Mouse (Mus musculus) liver, embryonic 13.5 days (tissue): ENCODE measurements around the gene Slc35e1. TPM values are rescaled to one million over a fixed set of nuclear protein-coding genes. Genes with fewer than 3 reads are reported as not detected.
A peak's percentile ranks its signal among the peaks of the same experiment; 100 is the strongest.

Experiments used
- ATAC-seq: fragments of 200-750 bp; cut with Nextera tagmentation; 2 replicates; pipeline ENCODE4 v1.8.0; 2017; ENCODE audit warnings: low read depth, mild to moderate bottlenecking, moderate number of reproducible peaks, moderate library complexity
- DNase-seq: peaks from one replicate; pipeline ENCODE4 v3.0.0; 2022
- H3K27ac ChIP-seq: fragments of 300-500 bp; sonication (generic); 2 replicates; pipeline ENCODE4 v1.5.1; 2015; ENCODE audit warnings: moderate library complexity, mild to moderate bottlenecking, inconsistent platforms
- H3K27me3 ChIP-seq: fragments of 300-500 bp; sonication (generic); 2 replicates; pipeline ENCODE4 v1.6.1; 2015; ENCODE audit warnings: mild to moderate bottlenecking, inconsistent platforms
- H3K36me3 ChIP-seq: fragments of 300-500 bp; sonication (generic); 2 replicates; pipeline ENCODE4 v1.6.1; 2015; ENCODE audit warnings: mild to moderate bottlenecking, inconsistent platforms
- H3K4me1 ChIP-seq: fragments of 300-500 bp; sonication (generic); replicated peaks from 2 replicates; pipeline ENCODE4 v1.6.1; 2015; ENCODE audit warnings: inconsistent platforms
- H3K4me2 ChIP-seq: fragments of 300-500 bp; sonication (generic); 2 replicates; pipeline ENCODE4 v1.6.1; 2015; ENCODE audit warnings: inconsistent platforms, mild to moderate bottlenecking, moderate library complexity
- H3K4me3 ChIP-seq: fragments of 300-500 bp; sonication (generic); replicated peaks from 2 replicates; pipeline ENCODE4 v1.5.1; 2015; ENCODE audit warnings: mild to moderate bottlenecking, inconsistent platforms
- H3K9ac ChIP-seq: fragments of 300-500 bp; sonication (generic); 2 replicates; pipeline ENCODE4 v1.6.1; 2015; ENCODE audit warnings: mild to moderate bottlenecking, inconsistent platforms
- H3K9me3 ChIP-seq: fragments of 300-500 bp; sonication (generic); replicated peaks from 2 replicates; pipeline ENCODE4 v1.6.1; 2016; ENCODE audit warnings: inconsistent platforms
- whole genome bisulfite sequencing: fragments of 180-500 bp; shearing (Covaris S2); methylation state at CpG from one replicate; pipeline ENCODE4 v1.1.7; 2015; ENCODE audit not compliant: insufficient replicate concordance; 5-methylcytosine and 5-hydroxymethylcytosine counted together
- microRNA-seq: library from miRNA; unstranded; fragments of <30 nt; microRNA quantifications from one replicate; pipeline ENCODE4, GENCODE M21; 2016
- polyA plus RNA-seq: library from polyadenylated mRNA; unstranded; fragments of >200 nt; fragmentation: Nextera tagmentation; extraction: Ambion mirVana; gene quantifications from 2 replicates; pipeline ENCODE4 v1.2.1, GENCODE M21; 2015

Gene Slc35e1
- polyA plus RNA-seq, 1 experiment from 2014 or later, result 6.1 TPM

DNA sequence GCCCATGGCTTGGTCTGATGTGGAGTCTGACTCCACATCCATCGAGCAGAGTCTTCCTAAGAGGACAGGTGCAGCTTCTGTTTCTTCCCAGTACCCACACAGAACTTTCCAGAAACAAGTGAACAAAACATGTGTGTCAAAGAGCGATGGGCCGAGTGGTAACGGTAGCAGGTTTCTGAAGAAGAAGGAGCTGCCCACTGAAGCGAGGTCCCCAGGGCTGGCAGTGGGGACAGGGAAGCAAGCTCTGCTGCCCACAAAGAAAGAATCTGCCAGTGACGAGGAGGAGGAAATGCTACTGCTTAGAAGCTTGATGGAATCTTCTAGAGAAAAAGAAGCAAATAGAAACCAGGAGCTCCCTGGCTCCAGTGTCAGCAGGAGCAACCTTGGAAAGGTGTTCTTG, 47.3 kb downstream of the Slc35e1 start:
- H3K36me3 ChIP-seq, result peaks cover 23% of the 10 kb centered on the region
- DNase-seq, result no peak
- no peak overlapping the region for H3K27ac ChIP-seq
- H3K9ac ChIP-seq, result no peak overlapping the region
- WGBS, result 83% methylated on average over 6 of the region's 6 CpGs
- H3K4me2 ChIP-seq, result no peak overlapping the region
- H3K4me3 ChIP-seq, result no peak overlapping the region
- ATAC-seq, result no peak
- no peaks in the 10 kb centered on the region for H3K9me3 ChIP-seq
- H3K4me1 ChIP-seq, result peaks cover 29% of the 10 kb centered on the region
- no peaks in the 10 kb centered on the region for H3K27me3 ChIP-seq

DNA sequence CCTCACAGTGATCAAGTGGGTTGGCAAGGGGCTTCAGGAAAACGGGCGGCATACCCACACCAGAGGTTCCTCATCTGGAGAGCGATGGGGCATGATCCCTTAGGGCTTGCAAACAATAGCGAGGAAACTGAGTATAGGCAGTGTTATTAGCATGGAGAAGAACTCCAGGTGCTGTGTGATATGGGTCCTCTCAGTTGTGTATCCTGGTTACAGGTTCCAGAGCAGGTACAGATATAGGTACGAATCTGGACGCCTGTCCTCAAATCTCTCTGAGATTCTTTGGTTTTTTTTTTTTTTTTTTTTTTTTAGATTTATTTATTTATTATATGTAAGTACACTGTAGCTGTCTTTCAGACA, 48.4 kb downstream of the Slc35e1 start:
- WGBS, result 25% methylated on average over 6 of the region's 6 CpGs
- ATAC-seq, result peak; percentile 49
- H3K9ac ChIP-seq, result peak overlapping the region; percentile 75

DNA sequence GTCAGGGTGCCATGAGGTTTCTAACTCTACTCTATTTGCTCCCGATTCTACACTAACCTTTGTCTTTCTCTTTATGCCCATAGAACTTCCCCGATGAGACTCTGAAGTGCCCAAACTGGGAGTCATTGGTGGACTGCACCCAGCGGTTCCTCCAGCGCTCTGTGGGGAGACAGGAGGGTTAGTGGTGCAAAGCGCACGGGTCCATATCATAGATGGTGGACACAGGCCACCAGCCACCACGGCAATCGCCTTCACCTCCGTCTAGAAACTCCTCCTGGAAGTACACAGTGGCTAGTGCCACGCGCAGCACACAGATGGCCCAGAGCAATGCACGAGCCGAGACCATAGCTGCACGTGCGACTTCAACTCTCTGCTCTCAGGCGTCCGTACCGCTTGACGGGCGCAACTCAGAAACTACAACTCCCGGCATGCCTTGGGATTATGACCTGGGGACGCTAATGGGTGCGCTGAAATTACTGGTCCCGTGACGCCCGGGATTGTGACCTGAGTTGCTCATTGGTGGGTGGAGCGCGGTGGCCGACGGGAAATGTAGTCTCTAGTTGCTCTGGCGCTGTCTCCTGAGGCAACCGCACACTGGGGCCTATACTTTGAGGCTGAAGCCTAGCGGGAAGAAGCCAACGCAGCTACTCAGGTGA, 48.9 kb downstream of the Slc35e1 start, which contains the start of the genes Calr3 and 1700030K09Rik:
Gene Calr3 (minus strand): TSS at position 533 of the 656 bp plus-strand sequence.
Gene 1700030K09Rik (plus strand): TSS at position 543 of the 656 bp plus-strand sequence.
- H3K27ac ChIP-seq, result peak within 1 kb of the TSS; percentile 37
- no peaks in the 10 kb centered on the region for H3K9me3 ChIP-seq
- peaks cover 11% of the 10 kb centered on the region for H3K36me3 ChIP-seq
- peak within 1 kb of the TSS; percentile 84 for H3K4me2 ChIP-seq
- H3K4me3 ChIP-seq, result peak within 1 kb of the TSS; percentile 60
- no peaks in the 10 kb centered on the region for H3K27me3 ChIP-seq
- H3K9ac ChIP-seq, result peak within 1 kb of the TSS; percentile 75
- peak; percentile 94 for DNase-seq
- H3K4me1 ChIP-seq, result peaks cover 29% of the 10 kb centered on the region
- WGBS, result 4% methylated on average over 34 of the region's 34 CpGs
- ATAC-seq, result peak; percentile 98

More for the DNA sequence above, 48.4 kb downstream of the Slc35e1 start:
- no peak for DNase-seq
- no peaks in the 10 kb centered on the region for H3K27me3 ChIP-seq
- peaks cover 29% of the 10 kb centered on the region for H3K4me1 ChIP-seq
- peaks cover 12% of the 10 kb centered on the region for H3K36me3 ChIP-seq
- H3K27ac ChIP-seq, result no peak overlapping the region; the same call in 1 of the 2 replicates
- H3K4me3 ChIP-seq, result peak overlapping the region; percentile 58
- no peaks in the 10 kb centered on the region for H3K9me3 ChIP-seq
- peak overlapping the region; percentile 84 for H3K4me2 ChIP-seq

DNA sequence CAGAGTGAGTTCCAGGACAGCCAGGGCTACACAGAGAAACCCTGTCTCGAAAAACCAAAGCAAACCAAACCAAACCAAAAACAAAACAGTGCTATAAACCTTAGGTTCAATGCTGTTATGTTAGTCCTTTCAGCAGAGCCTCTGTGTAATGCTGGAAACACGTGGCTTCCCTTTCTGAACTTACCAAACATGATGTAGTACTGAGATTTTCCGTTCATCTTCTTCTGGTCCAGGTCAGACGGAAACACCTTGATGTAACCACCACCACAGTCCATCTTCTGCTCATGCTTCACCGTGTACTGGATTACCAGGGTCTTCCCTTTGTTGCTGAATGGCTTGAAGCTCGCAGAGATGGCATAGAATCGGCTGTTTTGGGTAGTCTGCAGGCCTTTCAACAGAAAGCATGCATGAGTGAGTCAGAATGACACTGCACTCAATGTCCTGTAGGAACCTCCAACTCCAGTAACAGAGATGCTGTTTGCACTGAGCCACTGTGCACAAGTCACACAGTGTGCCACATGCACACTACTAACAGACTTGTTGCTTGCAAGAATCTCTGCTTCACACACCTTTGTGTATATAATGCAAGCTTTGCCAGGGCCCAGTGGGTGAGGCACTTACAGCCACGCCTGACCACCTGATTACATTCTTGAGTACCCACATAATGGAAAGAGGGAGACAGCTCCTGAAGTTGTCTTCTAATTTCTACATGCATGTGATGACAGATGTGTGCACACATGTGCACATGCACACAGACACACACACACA, 54.0 kb downstream of the Slc35e1 start:
- Histone ChIP-seq H3K36me3 (no peaks in the 10 kb centered on the region), H3K4me1 (peaks cover 13% of the 10 kb centered on the region), H3K27me3 (no peaks in the 10 kb centered on the region), H3K9me3 (no peaks in the 10 kb centered on the region), H3K4me3 (no peak overlapping the region), H3K4me2 (no peak overlapping the region), H3K9ac (no peak overlapping the region), H3K27ac (no peak overlapping the region)
- 61% methylated on average over 8 of the region's 8 CpGs for WGBS
- no peak for DNase-seq
- ATAC-seq, result no peak

DNA sequence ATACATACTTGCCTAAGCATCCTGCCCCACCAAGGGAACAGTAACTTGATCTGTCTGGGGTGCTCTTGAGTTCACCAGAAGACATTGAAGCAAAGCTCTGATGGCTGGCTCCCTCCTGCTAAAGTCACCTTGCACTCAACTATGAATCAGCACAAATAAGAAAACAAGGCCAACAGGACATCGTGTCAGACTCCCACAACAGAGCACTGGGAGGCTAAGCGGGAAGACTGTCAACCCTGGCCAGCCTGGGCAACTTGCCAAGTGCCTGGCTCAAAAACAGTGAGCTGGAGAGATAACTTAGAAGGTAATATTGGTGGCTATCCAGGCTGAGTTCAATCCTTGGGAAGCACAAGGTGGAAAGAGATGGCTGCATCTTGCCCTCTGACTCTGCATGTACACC, 57.5 kb downstream of the Slc35e1 start:
- ATAC-seq (no peak), DNase-seq (no peak)
- H3K4me1 ChIP-seq, result peaks cover 3% of the 10 kb centered on the region; the same call in 1 of the 2 replicates
- WGBS, result 39% methylated on average over 2 of the region's 2 CpGs
- no peaks in the 10 kb centered on the region for H3K36me3 ChIP-seq
- H3K9me3 ChIP-seq, result no peaks in the 10 kb centered on the region
- H3K4me2 ChIP-seq, result no peak overlapping the region
- no peak overlapping the region for H3K9ac ChIP-seq
- no peak overlapping the region for H3K4me3 ChIP-seq
- H3K27me3 ChIP-seq, result no peaks in the 10 kb centered on the region
- no peak overlapping the region for H3K27ac ChIP-seq

Small RNA genes within 50 kb of the gene (microRNA-seq; reads per million reads assigned to microRNA genes)
- gene Gm28019 (not detected), gene Mir7068 (2.3 reads per million)

Other genes with a start within 250 kb of the Slc35e1 start
- gene Gm10282, start 187.4 kb downstream of the Slc35e1 start, polyA plus RNA-seq, result 8.9 and 11.2 TPM in 2 replicates
- gene Klf2, start 173.6 kb downstream of the Slc35e1 start, polyA plus RNA-seq, result 2.1 and 2.9 TPM in 2 replicates
- gene Eps15l1, start 71.2 kb downstream of the Slc35e1 start, polyA plus RNA-seq, result 17.5 and 21.1 TPM in 2 replicates
- gene Calr3, start 48.7 kb downstream of the Slc35e1 start, polyA plus RNA-seq, result 0.59 and 0.93 TPM in 2 replicates
- 4.2 and 5.0 TPM in 2 replicates for gene 1700030K09Rik, start 48.7 kb downstream of the Slc35e1 start, polyA plus RNA-seq
- 21.4 and 31.4 TPM in 2 replicates for gene Cherp, start 17.4 kb downstream of the Slc35e1 start, polyA plus RNA-seq
- gene Med26, start 55.7 kb upstream of the Slc35e1 start, polyA plus RNA-seq, result 7.9 and 8.0 TPM in 2 replicates
- gene Smim7, start 78.5 kb upstream of the Slc35e1 start, polyA plus RNA-seq, result 51.6 and 55.3 TPM in 2 replicates
- gene Tmem38a, start 79.4 kb upstream of the Slc35e1 start, polyA plus RNA-seq, result 1.7 and 2.1 TPM in 2 replicates
- gene Nwd1, start 154.1 kb upstream of the Slc35e1 start, polyA plus RNA-seq, result not detected in 2 replicates
- 65.0 and 68.0 TPM in 2 replicates for gene Sin3b, start 230.7 kb upstream of the Slc35e1 start, polyA plus RNA-seq